Mouse (Mus musculus) bone marrow, adult 2 months (tissue): ENCODE measurements around the gene Cab39l.

Experiments
- CTCF ChIP-seq: fragments of 200-500 bp; IDR thresholded peaks from 2 replicates; pipeline ENCODE4 v1.5.1; 2011; ENCODE audit warnings: low read length, control low read depth; ENCODE audit not compliant: control insufficient read depth, insufficient read depth
- POLR2A ChIP-seq: fragments of 200-500 bp; IDR thresholded peaks from 2 replicates; pipeline ENCODE4 v1.6.1; 2011; ENCODE audit warnings: low read depth, mild to moderate bottlenecking, control low read depth, low read length, borderline replicate concordance; ENCODE audit not compliant: control insufficient read depth

DNA sequence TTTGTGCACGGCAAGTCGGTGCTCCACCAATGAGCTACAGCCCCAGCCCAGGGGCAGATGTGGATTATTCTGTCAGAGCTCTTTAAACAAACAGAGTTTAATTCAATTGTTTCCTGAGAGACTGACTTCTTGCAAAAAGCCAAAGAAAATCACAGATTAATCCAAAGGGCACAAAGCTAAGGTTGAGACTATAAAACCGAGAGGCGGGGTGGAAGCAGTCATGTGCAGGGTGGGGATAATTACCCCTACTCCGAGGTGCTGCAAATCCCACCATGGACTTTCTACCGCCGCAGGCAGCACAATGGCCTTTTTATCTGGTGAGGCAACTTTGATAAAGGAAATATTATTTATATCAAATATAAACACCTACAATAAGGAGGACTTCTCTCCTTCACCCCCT, 176.0 kb downstream of the Cab39l start:
- no peak for TF ChIP-seq POLR2A
- no peak for TF ChIP-seq CTCF
